Mouse (Mus musculus) ES-Bruce4 (cell line): ENCODE data around the gene Cgnl1.

Experiments used
- CTCF ChIP-seq: IDR thresholded peaks from one replicate; pipeline ENCODE4 v1.8.1; 2011; ENCODE audit warnings: low read depth, low read length
- POLR2A ChIP-seq: IDR thresholded peaks from one replicate; pipeline ENCODE4 v1.8.1; 2011; ENCODE audit warnings: low read length; ENCODE audit not compliant: insufficient read depth

DNA sequence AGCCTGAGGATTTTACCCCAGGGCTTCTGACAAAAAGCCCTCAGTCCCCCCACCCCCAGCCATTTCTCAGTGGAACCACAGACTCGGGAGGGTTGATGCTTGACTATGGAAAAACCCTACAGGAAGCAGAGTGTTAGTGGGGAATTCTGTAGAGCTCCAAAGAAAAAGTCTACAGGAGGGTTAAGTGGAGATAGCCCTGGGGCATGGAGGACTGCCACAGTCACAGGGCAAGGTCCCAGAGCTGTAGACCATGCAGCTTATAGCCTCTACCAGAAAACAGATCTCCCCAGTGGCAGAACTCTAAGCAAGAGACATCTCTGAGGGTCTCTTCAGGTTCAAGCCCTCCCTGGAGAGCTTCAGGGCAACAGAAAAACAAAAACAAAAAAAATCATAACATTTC is 135.8 kb downstream of the Cgnl1 start:
- TF ChIP-seq CTCF (no peak), POLR2A (no peak)
